Mouse (Mus musculus) thymus, postnatal 36 days (tissue): ENCODE measurements around the gene Lrrn4.

Source experiments
- DNase-seq, 2 experiments: peaks; one replicate each; pipeline ENCODE4 v3.0.0; 2022; ENCODE audit warnings: mixed read lengths in 2 of 2

Lrrn4 gene

GRCm38 (mm10) chr2:132880844-132881645 lies at the start of gene Lrrn4:
Gene Lrrn4, minus strand, starts transcription at chr2:132880891.
- no peak for DNase-seq

- no peak for DNase-seq
These were observed 48.3 kb upstream of the Lrrn4 start for GRCm38 (mm10) chr2:132928999-132929398.

GRCm38 (mm10) chr2:132927871-132928270 lies 47.2 kb upstream of the Lrrn4 start:
- no peak for DNase-seq

GRCm38 (mm10) chr2:132927298-132927697 lies 46.6 kb upstream of the Lrrn4 start:
- no peak for DNase-seq

GRCm38 (mm10) chr2:132923290-132924085 lies 42.8 kb upstream of the Lrrn4 start:
- no peak for DNase-seq

- DNase-seq: no peak
These were observed 41.6 kb upstream of the Lrrn4 start for GRCm38 (mm10) chr2:132922076-132922873.

GRCm38 (mm10) chr2:132914785-132915184 lies 34.1 kb upstream of the Lrrn4 start:
- DNase-seq: no peak

- peak in 1 of 2 experiments; percentile 4 for DNase-seq
These were observed 26.1 kb upstream of the Lrrn4 start for GRCm38 (mm10) chr2:132906763-132907162.

GRCm38 (mm10) chr2:132904961-132905360 lies 24.3 kb upstream of the Lrrn4 start:
- DNase-seq: no peak

GRCm38 (mm10) chr2:132903498-132903897 lies 22.8 kb upstream of the Lrrn4 start:
- peak in 1 of 2 experiments; percentile 3 for DNase-seq

GRCm38 (mm10) chr2:132902056-132902455 lies 21.4 kb upstream of the Lrrn4 start:
- DNase-seq: no peak

GRCm38 (mm10) chr2:132901636-132902035 lies 20.9 kb upstream of the Lrrn4 start:
- DNase-seq: no peak

- DNase-seq: no peak
These were observed 19.9 kb upstream of the Lrrn4 start for GRCm38 (mm10) chr2:132900596-132900995.

GRCm38 (mm10) chr2:132898211-132898610 lies 17.5 kb upstream of the Lrrn4 start:
- no peak for DNase-seq

- no peak for DNase-seq
These were observed 13.1 kb upstream of the Lrrn4 start for GRCm38 (mm10) chr2:132893826-132894225.

GRCm38 (mm10) chr2:132885312-132885711 lies 4.6 kb upstream of the Lrrn4 start:
- DNase-seq: no peak

GRCm38 (mm10) chr2:132884303-132884967 lies 3.7 kb upstream of the Lrrn4 start:
- DNase-seq: no peak

- peak; percentile 15 to 17 for DNase-seq
These were observed 1.2 kb downstream of the Lrrn4 start for GRCm38 (mm10) chr2:132879261-132880044.

- no peak for DNase-seq
These were observed 3.7 kb downstream of the Lrrn4 start for GRCm38 (mm10) chr2:132876991-132877390.

GRCm38 (mm10) chr2:132873657-132874326 lies 6.9 kb downstream of the Lrrn4 start:
- peak; percentile 10 to 12 for DNase-seq

- no peak for DNase-seq
These were observed 9.0 kb downstream of the Lrrn4 start for GRCm38 (mm10) chr2:132871663-132872062.
